ENCODE assay signal across 8 mouse cellular contexts in the genomic region with DNA sequence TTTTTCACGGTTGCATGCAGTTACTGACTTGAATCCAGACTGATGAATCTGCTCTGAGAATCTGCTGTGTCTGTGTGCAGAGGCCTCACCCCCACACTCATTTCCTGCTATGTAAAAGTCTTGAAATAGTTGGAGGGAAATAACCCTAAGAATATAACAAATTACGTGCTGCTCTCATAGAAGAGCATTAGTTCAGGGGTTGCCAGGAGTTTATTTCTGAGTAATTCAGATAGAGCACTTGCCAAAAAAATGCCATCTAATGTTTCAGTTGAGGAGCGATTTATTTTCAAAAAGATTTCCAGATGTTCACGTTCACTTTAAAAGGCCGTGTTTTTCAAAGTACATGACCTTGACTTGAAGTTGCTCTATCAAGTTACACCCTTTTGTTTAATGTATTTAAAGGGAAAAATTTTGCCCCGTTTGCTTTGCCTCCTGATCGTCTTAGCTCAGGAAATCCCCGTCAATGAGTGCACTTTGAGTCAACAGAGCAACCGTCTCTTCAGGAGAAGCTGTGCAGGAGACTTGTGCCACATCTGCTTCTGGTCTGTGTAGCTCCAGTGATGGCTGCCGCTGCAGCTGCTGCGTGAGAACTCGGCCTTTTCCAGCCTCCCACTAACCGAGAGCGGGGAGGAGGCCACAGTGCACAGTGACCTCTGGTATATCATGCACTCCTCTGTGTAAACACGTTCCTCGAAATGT. TPM values are rescaled to one million over a fixed set of nuclear protein-coding genes. Genes with fewer than 3 reads are reported as not detected.
DNase-seq lines count a peak whose midpoint lies in the region; ATAC-seq and TF ChIP-seq lines count a peak whose summit lies in the region.

No protein-coding gene starts in this region.

- WGBS in forebrain, embryonic 10.5 days: 54% methylated on average over 16 of the region's 16 CpGs
- WGBS in forebrain, embryonic 15.5 days: 64% methylated on average over 16 of the region's 16 CpGs
- 37% methylated on average over 16 of the region's 16 CpGs for WGBS in limb, embryonic 10.5 days
- 12% methylated on average over 16 of the region's 16 CpGs for WGBS in stomach, embryonic 15.5 days
- WGBS in forebrain, postnatal 0 days: 58% methylated on average over 16 of the region's 16 CpGs

- TF ChIP-seq CTCF in forebrain, postnatal 0 days (IDR thresholded peaks at IDR 0.05; ENCODE audit: low read depth): no peak

- H3K4me2 ChIP-seq in forebrain, embryonic 15.5 days (replicated peaks): no peak overlapping the region
- H3K4me2 ChIP-seq in stomach, embryonic 15.5 days: peak overlapping the region; percentile 29
- H3K4me2 ChIP-seq in forebrain, postnatal 0 days (ENCODE audit: low read depth): no peak overlapping the region

- no peaks in the 10 kb centered on the region for H3K4me1 ChIP-seq in forebrain, embryonic 10.5 days
- no peaks in the 10 kb centered on the region for H3K4me1 ChIP-seq in forebrain, embryonic 15.5 days
- peaks cover 9% of the 10 kb centered on the region for H3K4me1 ChIP-seq in limb, embryonic 10.5 days
- H3K4me1 ChIP-seq in stomach, embryonic 15.5 days: no peaks in the 10 kb centered on the region; the same call in 1 of the 2 replicates
- no peaks in the 10 kb centered on the region for H3K4me1 ChIP-seq in forebrain, postnatal 0 days (ENCODE audit: insufficient read depth)

- no peaks in the 10 kb centered on the region for H3K36me3 ChIP-seq in forebrain, embryonic 10.5 days (replicated peaks)
- H3K36me3 ChIP-seq in forebrain, embryonic 15.5 days: no peaks in the 10 kb centered on the region
- no peaks in the 10 kb centered on the region for H3K36me3 ChIP-seq in limb, embryonic 10.5 days
- H3K36me3 ChIP-seq in stomach, embryonic 15.5 days: no peaks in the 10 kb centered on the region
- no peaks in the 10 kb centered on the region for H3K36me3 ChIP-seq in forebrain, postnatal 0 days (ENCODE audit: insufficient read depth)

- no peak for ATAC-seq in forebrain, embryonic 15.5 days (replicated peaks)
- peak; percentile 68 for ATAC-seq in CD4-positive, CD25-positive, alpha-beta regulatory T cell, adult 4 months
- peak; percentile 87 for ATAC-seq in stomach, embryonic 15.5 days (ENCODE audit: insufficient read depth, low FRiP score, low read depth)
- no peak for ATAC-seq in forebrain, postnatal 0 days

- H3K4me3 ChIP-seq in forebrain, embryonic 10.5 days: no peak overlapping the region
- no peak overlapping the region for H3K4me3 ChIP-seq in forebrain, embryonic 15.5 days
- no peak overlapping the region for H3K4me3 ChIP-seq in limb, embryonic 10.5 days
- no peak overlapping the region for H3K4me3 ChIP-seq in stomach, embryonic 15.5 days (replicated peaks)
- no peak overlapping the region for H3K4me3 ChIP-seq in forebrain, postnatal 0 days (ENCODE audit: low read depth, low read length)

- no peaks in the 10 kb centered on the region for H3K9me3 ChIP-seq in forebrain, embryonic 10.5 days
- no peaks in the 10 kb centered on the region for H3K9me3 ChIP-seq in forebrain, embryonic 15.5 days
- H3K9me3 ChIP-seq in limb, embryonic 10.5 days (replicated peaks): no peaks in the 10 kb centered on the region
- no peaks in the 10 kb centered on the region for H3K9me3 ChIP-seq in stomach, embryonic 15.5 days
- no peaks in the 10 kb centered on the region for H3K9me3 ChIP-seq in forebrain, postnatal 0 days (ENCODE audit: low read length)

- H3K9ac ChIP-seq in forebrain, embryonic 15.5 days (replicated peaks): no peak overlapping the region
- no peak overlapping the region for H3K9ac ChIP-seq in stomach, embryonic 15.5 days
- no peak overlapping the region for H3K9ac ChIP-seq in forebrain, postnatal 0 days

- H3K27me3 ChIP-seq in forebrain, embryonic 10.5 days (ENCODE audit: poor library complexity, severe bottlenecking): no peaks in the 10 kb centered on the region
- H3K27me3 ChIP-seq in forebrain, embryonic 15.5 days: no peaks in the 10 kb centered on the region
- no peaks in the 10 kb centered on the region for H3K27me3 ChIP-seq in limb, embryonic 10.5 days (ENCODE audit: low read depth, poor library complexity, severe bottlenecking)
- no peaks in the 10 kb centered on the region for H3K27me3 ChIP-seq in stomach, embryonic 15.5 days (replicated peaks)
- H3K27me3 ChIP-seq in forebrain, postnatal 0 days (ENCODE audit: insufficient read depth, low read length): no peaks in the 10 kb centered on the region

- peak; percentile 36 for DNase-seq in forebrain, embryonic 10.5 days (ENCODE audit: extremely low spot score, low spot score)
- peak; percentile 66 for DNase-seq in forelimb bud, embryonic 11.5 days (ENCODE audit: low read depth, low spot score)
- peak; percentile 62 for DNase-seq in limb, embryonic 10.5 days (ENCODE audit: low spot score)
- no peak for DNase-seq in left cerebral cortex, adult 11 months (ENCODE audit: low spot score)
- no peak for DNase-seq in forebrain, postnatal 0 days

- peak overlapping the region; percentile 58; the same call in 1 of the 2 replicates for H3K27ac ChIP-seq in forebrain, embryonic 10.5 days
- H3K27ac ChIP-seq in forebrain, embryonic 15.5 days (replicated peaks): no peak overlapping the region
- peak overlapping the region; percentile 72 for H3K27ac ChIP-seq in limb, embryonic 10.5 days
- H3K27ac ChIP-seq in stomach, embryonic 15.5 days: peak overlapping the region; percentile 87
- no peak overlapping the region for H3K27ac ChIP-seq in forebrain, postnatal 0 days (ENCODE audit: low read depth, low read length)

RNA-seq across cellular contexts. Expression of gene Sec61g, which starts 50.9 kb away (rescaled TPM):
- 39.1 and 46.1 TPM in 2 replicates for polyA plus RNA-seq in forebrain, embryonic 10.5 days (2016; fragmentation: Nextera tagmentation; extraction: Ambion mirVana)
- polyA plus RNA-seq in forebrain, embryonic 15.5 days (2015; fragmentation: Nextera tagmentation; extraction: Ambion mirVana): 25.3 and 37.7 TPM in 2 replicates
- 1 to 10 TPM; 8.0 to 9.3 TPM for polyA plus RNA-seq in CD4-positive, CD25-positive, alpha-beta regulatory T cell, adult 4 months (2017; shearing (Covaris generic))
- polyA plus RNA-seq in limb, embryonic 10.5 days (2016; fragmentation: Nextera tagmentation; extraction: Ambion mirVana): 40.4 and 41.6 TPM in 2 replicates
- 32.7 and 42.9 TPM in 2 replicates for polyA plus RNA-seq in stomach, embryonic 15.5 days (2015; fragmentation: Nextera tagmentation; extraction: Ambion mirVana)
- total RNA-seq in forebrain, postnatal 0 days (2014; rRNA removed): 25.8 and 41.1 TPM in 2 replicates
- 29.6 and 39.0 TPM in 2 replicates for polyA plus RNA-seq in forebrain, postnatal 0 days (2015; fragmentation: Nextera tagmentation; extraction: Ambion mirVana)

Comparison
In these comparisons a context has a peak if more than half of its experiments do, and no peak if none do; other contexts are left out.
1. DNase-seq: peak in forebrain, embryonic 10.5 days (single experiment), forelimb bud, embryonic 11.5 days (single experiment) and limb, embryonic 10.5 days (single experiment); none in left cerebral cortex, adult 11 months (single experiment) and forebrain, postnatal 0 days (single experiment).
2. H3K27ac ChIP-seq: peak in forebrain, embryonic 10.5 days (single experiment), limb, embryonic 10.5 days (single experiment) and stomach, embryonic 15.5 days (single experiment); none in forebrain, embryonic 15.5 days (single experiment) and forebrain, postnatal 0 days (single experiment).
3. ATAC-seq: peak in CD4-positive, CD25-positive, alpha-beta regulatory T cell, adult 4 months (single experiment) and stomach, embryonic 15.5 days (single experiment); none in forebrain, embryonic 15.5 days (single experiment) and forebrain, postnatal 0 days (single experiment).